Mouse (Mus musculus) embryo, embryonic 11 days (tissue): ENCODE data around the gene Irs2.

Experiments
- DNase-seq: peaks from one replicate; pipeline ENCODE4 v3.0.0-alpha.2; 2015

Irs2 gene

GRCm38 (mm10) chr8:11008842-11009420 is 673 bp upstream of the Irs2 start:
- DNase-seq, result peak; percentile 98

DNA sequence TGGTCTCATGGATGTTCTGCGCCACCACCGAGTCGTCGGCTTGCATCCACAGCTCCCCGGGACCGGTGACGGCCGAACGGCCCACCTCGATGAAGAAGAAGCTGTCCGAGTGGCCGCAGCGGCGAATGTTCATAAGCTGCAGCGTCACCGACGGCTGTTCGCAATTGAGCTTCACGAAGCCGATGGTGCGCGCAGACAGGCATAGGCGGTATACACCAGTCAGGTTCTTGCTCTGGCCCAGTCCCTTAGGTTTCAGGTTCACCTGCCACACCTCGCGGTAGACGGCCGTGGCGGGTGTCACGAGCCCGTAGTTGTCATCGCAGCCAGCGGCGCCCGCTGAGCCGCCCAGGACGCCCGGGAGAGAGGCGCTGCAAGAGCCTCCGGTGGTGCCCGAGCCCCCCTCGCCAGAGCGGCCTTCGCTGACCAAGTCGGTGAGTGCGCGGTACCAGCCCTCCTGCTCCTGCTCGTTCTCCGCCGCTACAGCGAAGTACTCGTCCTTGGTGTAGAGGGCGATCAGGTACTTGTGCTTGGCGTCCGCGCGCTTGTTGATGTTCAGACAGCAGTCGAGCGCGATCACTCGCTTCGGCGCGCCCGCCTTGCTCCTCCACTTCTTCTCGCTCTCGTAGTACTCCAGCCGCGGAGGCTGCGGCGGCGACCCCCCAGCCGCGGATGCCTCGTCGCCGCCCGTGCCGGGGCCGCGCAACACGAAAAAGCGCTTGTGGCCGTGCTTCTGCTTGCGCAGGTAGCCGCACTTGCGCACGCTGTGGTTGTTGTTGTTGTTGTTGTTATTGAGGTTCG is 478 bp downstream of the Irs2 start:
- DNase-seq, result peak; percentile 80

- DNase-seq, result peak; percentile 94
Measured at GRCm38 (mm10) chr8:11007001-11007580, 1.2 kb downstream of the Irs2 start.

- no peak for DNase-seq
Measured at GRCm38 (mm10) chr8:11006276-11006630, 2.0 kb downstream of the Irs2 start.

GRCm38 (mm10) chr8:11005460-11006275 is 2.6 kb downstream of the Irs2 start:
- DNase-seq, result no peak

DNA sequence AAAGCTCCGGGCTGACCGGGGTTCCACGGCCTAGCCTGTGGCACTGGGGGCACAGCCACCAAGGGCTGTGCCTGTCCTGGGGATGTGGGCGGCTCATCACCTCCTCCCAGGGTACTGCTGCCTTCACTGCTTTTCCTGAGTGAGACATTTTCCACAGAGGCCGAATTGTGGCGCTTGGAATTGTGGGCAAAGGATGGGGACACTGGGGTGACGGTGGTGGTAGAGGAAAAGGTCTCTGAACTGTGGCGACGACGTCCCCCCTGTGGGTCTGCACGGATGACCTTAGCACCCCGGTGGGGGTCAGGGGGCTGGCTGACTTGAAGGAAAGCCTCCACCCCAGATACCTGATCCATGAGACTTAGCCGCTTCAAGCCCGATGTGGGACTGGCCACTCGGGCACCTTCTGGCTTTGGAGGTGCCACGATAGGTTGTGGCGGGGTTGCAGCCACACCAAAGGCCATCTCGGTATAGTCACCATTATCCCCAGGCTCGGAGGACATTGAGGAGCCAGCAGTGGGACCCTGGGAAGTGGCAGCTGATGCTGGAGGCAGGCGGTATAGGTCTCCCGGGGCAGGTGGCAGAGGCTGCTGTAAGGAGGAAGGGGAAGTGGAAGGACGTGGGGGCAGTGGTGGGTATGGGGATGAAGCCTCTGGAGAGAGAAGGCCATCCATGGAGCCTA is 3.3 kb downstream of the Irs2 start:
- DNase-seq, result no peak

DNA sequence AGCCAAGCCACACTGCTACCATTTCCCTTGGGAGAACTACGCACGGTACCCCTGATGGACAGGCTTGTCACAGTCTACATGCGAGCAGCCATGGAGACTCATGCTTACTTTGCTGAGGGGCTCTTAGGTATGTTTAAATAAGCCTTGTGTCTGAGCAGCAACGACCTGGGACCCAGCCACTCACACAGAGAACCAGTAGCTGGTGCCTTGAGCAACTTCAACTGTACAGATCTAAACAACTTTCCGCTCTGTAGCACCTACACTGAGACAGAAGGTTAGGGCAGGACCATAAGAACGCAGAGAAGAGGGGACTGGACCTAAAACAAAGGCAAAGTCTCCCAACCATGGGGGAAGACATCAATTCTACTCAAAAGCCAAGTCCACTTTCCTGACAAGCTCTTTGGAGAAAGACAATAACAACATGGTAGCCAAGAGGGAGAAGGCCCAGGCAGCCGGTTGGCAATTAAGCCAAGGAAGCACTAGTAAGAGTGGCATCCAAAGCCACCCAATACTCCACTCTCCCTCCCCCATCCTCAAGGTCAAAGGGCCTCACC is 4.3 kb downstream of the Irs2 start:
- DNase-seq, result no peak

DNA sequence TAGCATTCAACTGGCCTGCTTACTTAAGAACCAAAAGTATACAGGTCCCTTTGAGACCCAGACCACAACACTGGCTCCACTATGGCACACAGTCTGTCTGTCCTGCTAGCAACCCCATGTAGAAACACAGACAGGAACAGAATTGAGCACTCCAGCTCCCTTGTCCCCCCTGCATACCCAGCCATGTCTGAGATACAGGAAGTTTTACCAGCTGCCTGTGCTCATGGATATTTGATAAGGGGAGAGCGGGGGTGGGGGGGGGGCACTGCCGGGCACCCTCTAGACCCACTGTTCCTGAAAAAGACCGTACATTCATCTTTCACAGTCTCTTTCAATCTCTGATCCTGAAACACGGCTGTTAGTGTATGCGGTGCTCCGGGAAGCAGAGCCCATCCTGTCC is 5.0 kb downstream of the Irs2 start:
- no peak for DNase-seq

DNA sequence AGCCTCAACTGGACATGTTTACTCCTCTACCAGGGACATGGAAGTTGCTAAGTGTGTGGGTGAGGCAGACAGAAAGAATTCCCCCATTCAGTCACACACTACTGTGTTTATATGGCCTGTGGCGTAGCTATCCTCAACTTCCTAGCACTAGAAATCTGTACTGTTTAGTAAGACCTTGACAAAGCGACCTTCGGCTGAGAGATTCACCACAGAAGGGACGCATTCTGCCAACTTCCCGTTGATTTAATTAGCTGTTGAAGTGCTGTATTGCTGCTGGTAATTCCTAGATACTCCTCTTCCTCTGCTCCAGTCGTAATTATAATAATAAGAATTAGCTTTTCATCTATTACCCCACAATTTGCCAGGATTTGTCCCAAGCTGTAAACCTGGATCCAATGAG is 5.4 kb downstream of the Irs2 start:
- DNase-seq, result no peak

GRCm38 (mm10) chr8:11001062-11001549 is 7.2 kb downstream of the Irs2 start:
- DNase-seq, result peak; percentile 69

DNA sequence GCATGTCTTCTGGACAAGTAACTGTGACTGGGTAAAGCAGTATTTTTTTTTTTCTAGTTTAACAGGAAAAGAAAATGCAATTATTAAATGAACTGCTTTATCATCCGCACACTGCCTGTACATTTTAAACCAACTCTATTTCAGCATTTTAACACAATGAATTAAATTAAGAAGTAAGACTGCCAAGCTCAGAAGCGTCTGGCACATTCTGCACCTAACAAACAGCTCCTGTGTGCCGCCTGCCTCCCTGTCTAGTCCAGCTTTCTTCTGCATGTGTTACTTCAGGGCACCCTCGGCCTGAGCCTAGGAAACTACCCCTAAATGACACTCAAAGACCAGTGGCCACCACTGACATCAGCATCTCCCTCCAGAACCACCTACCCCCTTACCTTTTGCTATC is 8.7 kb downstream of the Irs2 start:
- no peak for DNase-seq

GRCm38 (mm10) chr8:10996247-10996646 is 12.0 kb downstream of the Irs2 start:
- DNase-seq, result no peak

DNA sequence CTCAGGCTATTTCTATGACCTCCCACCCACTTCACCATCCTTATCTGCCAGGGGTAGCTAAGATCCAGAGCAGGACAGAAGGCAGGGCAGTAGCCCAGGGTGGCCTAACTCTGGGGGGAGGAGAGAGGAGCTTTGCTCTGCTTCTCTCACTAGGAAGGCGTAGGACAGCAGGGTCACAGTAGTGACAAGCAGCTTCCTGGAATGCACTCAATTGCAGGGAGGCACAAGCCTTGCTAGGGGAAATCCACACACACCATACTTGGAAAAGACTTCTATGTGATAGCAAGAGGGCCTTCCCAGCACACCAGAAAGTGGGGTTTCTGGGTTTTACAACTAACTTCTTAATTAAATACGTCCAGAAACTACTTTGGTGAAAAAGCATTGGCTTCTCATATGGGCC is 12.5 kb downstream of the Irs2 start:
- DNase-seq, result no peak

GRCm38 (mm10) chr8:10994390-10994954 is 13.8 kb downstream of the Irs2 start:
- no peak for DNase-seq

GRCm38 (mm10) chr8:10993582-10994216 is 14.6 kb downstream of the Irs2 start:
- DNase-seq, result no peak

DNA sequence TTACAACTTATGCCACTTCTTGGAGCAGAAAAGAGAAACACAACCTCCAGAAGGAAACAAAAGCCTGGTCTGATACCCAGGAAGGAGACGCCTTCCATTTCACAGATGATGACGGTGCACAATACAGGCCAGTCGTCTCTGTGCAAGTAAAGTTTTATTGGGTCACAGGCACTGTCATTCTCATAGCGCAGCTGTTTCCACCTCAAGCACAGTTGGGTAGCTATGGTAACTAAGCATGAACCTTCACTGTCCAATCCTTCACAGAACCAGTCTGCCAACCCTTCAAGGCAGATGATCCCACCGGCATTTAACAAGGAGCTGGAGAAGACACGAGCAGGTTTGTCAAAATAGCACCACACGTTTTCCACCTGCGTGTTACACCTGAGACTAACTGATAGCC is 16.2 kb downstream of the Irs2 start:
- no peak for DNase-seq

DNA sequence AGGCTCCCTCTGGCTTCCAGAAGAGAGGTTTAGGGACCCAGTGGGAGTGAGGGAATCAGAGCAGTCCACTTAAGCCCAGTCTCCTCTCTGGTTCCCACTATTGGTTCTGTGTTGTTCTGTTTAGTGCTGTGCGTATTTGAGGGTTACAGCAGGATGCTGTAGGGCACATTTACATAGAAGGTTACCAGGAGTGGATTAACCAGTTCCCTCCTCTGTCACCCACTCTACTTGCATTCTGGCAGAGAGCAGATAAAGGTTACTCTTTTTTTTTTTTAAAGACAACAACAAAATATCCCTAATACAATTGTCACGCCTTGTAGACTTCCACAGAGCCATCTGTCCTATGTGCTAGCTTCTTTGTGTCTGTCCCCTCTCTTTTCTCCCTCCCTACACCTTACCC is 16.9 kb downstream of the Irs2 start:
- DNase-seq, result no peak

DNA sequence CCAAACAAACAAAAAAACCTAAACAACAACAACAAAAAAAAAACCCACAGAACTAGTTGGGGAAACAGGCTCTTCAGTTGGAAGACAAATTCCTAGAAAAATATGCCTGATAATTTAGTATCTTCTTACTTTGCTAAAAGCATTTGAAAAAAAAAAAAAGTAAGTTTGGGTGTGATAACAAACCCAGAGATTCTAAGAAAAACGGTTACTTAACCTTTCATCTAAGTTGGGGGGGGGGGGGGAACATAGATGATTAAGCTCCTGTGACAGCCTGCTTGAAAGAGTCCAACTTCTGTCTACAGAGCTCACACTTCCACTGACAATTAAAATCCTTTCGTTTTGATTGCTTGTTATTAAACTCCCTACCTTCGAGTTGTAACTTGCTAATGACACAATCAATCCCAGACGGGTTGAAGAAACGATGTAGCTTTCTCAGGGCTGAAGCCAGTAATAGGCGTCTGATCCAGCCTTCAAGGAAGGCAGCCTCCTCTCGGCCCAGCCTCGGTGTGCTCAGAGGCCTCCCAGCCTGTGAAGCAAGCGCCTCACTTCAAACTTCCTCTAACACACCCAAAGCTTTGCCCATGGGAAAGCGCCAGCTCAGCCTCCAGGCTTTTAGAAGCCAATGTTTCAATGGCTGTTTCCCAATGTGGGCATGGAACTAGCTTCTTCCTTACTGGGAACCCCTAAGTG is 17.7 kb downstream of the Irs2 start:
- no peak for DNase-seq

DNA sequence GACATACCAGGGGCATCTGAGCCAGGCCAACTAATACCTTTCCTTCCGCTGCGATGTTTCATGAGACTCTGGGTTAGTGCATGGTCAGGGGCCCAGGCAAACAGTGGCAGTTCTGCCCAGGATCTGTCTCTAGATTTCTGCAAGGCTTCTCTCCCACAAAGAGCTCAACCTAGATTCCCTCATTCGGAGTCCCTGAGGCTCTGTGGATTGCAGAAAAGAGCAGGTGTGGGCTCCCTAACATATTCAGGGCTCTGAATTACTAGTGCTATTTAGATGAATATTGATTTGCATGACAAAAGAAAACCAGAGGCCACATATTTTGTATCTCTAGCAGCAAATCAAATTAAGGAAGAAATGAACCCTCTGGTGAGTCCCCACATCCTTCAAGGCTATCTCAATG is 18.3 kb downstream of the Irs2 start:
- no peak for DNase-seq

GRCm38 (mm10) chr8:10986638-10987037 is 21.6 kb downstream of the Irs2 start:
- DNase-seq, result no peak

DNA sequence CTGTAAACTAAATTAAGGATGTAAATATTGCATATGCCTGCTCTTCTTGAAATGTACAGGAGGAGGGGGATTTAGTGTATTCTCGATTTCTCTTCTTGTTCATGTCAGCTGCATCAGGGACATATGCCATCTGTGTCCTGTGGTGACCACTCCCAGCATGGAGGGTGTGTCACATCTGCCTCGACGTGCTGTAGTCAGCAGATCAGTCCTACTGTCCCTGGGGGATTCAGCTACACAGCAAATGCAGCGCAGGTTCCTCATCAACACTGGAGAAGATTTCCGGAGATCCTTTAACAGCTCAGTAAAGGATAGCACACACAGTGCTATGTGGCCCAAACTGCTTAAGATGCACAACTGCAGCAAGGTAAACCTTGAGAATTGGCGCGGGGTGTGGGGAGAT is 23.2 kb downstream of the Irs2 start:
- no peak for DNase-seq
